Mouse (Mus musculus) kidney, adult 2 months (tissue): ENCODE measurements around the gene Ngp.

Experiments used
- CTCF ChIP-seq: fragments of 200-500 bp; conservative IDR thresholded peaks from 2 replicates; pipeline ENCODE4 v1.5.1; 2011; ENCODE audit warnings: low read depth, mild to moderate bottlenecking, control low read depth, low read length, moderate library complexity, mixed read lengths; ENCODE audit not compliant: insufficient read depth, insufficient read length
- POLR2A ChIP-seq: fragments of 200-500 bp; IDR thresholded peaks from one replicate; pipeline ENCODE4 v1.6.1; 2011; ENCODE audit warnings: low read depth, low read length, control low read depth

GRCm38 (mm10) chr9:110448356-110448755 is 28.8 kb downstream of the Ngp start:
- no peak for TF ChIP-seq CTCF
- TF ChIP-seq POLR2A, result no peak
